Mouse (Mus musculus): ENCODE measurements around the gene Col23a1. TPM values are rescaled to one million over a fixed set of nuclear protein-coding genes. Genes with fewer than 3 reads are reported as not detected.
A peak's percentile ranks its signal among the peaks of the same experiment; 100 is the strongest.

The Col23a1 gene
- 29.3 and 32.4 TPM in 2 replicates for polyA plus RNA-seq (2016; fragmentation: Nextera tagmentation; extraction: Ambion mirVana)

- ATAC-seq (ENCODE audit: insufficient number of reproducible peaks, insufficient read depth, low FRiP score, low TSS enrichment) = peak; percentile 86
- H3K4me2 ChIP-seq (replicated peaks) = peak within 1 kb of the TSS; percentile 75
- no peaks in the 10 kb centered on the region for H3K27me3 ChIP-seq
- peaks cover 2% of the 10 kb centered on the region; the same call in 1 of the 2 replicates for H3K36me3 ChIP-seq
- under 1% methylated on average over 37 of the region's 38 CpGs for WGBS
- no peaks in the 10 kb centered on the region for H3K9me3 ChIP-seq
- peak within 1 kb of the TSS; percentile 72 for H3K9ac ChIP-seq
- H3K4me3 ChIP-seq = peak within 1 kb of the TSS; percentile 61
- peak within 1 kb of the TSS; percentile 83 for H3K27ac ChIP-seq
- H3K4me1 ChIP-seq = 0 out of 2 replicates have a peak, but pooled peaks cover 9% of the 10 kb centered on the region
Measured at GRCm38 (mm10) chr11:51289564-51290041, at the start of gene Col23a1. Col23a1 (plus strand) TSS chr11:51289920.

GRCm38 (mm10) chr11:51242897-51243296 is 46.8 kb upstream of the Col23a1 start:
- no peak overlapping the region for H3K27ac ChIP-seq
- 86% methylated on average over 2 of the region's 2 CpGs for WGBS
- no peak overlapping the region for H3K4me3 ChIP-seq
- no peaks in the 10 kb centered on the region for H3K9me3 ChIP-seq
- H3K4me2 ChIP-seq (replicated peaks) = no peak overlapping the region
- no peak for ATAC-seq (ENCODE audit: insufficient number of reproducible peaks, insufficient read depth, low FRiP score, low TSS enrichment)
- no peak overlapping the region for H3K9ac ChIP-seq
- H3K36me3 ChIP-seq = no peaks in the 10 kb centered on the region
- H3K4me1 ChIP-seq = no peaks in the 10 kb centered on the region
- H3K27me3 ChIP-seq = no peaks in the 10 kb centered on the region

DNA sequence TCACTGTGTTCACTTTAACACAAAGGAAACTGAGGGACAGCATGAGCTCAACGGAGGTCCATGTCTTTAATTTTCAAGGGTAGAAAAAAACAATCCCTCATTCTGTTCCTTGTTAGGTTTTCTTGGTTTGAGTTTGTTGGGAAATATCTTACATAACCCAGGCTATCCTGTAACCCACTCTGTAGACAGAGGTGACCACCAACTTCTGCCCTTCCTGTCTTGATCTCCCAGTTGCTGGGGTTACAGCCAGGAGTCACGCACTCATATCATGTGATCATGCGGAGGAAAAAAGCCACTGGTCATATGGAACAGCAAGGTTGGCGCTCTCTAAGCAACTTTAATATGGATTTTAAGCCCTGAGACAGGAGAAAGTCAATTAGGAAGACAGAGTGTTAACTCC is 32.7 kb upstream of the Col23a1 start:
- Histone ChIP-seq H3K4me1 (no peaks in the 10 kb centered on the region), H3K36me3 (no peaks in the 10 kb centered on the region), H3K4me2 (replicated peaks) (no peak overlapping the region), H3K27me3 (no peaks in the 10 kb centered on the region), H3K4me3 (no peak overlapping the region), H3K9me3 (no peaks in the 10 kb centered on the region), H3K27ac (no peak overlapping the region), H3K9ac (no peak overlapping the region)
- ATAC-seq (ENCODE audit: insufficient number of reproducible peaks, insufficient read depth, low FRiP score, low TSS enrichment) = no peak
- WGBS = 90% methylated on average over 4 of the region's 4 CpGs

GRCm38 (mm10) chr11:51261680-51262219 is 28.0 kb upstream of the Col23a1 start, which contains the start of gene Clk4:
Clk4 (plus strand) TSS chr11:51261730.
- Histone ChIP-seq H3K4me1 (peaks cover 20% of the 10 kb centered on the region), H3K4me2 (replicated peaks) (peak within 1 kb of the TSS; percentile 74), H3K9me3 (no peaks in the 10 kb centered on the region), H3K36me3 (no peaks in the 10 kb centered on the region), H3K9ac (peak within 1 kb of the TSS; percentile 91), H3K27ac (peak within 1 kb of the TSS; percentile 91), H3K4me3 (peak within 1 kb of the TSS; percentile 76), H3K27me3 (no peaks in the 10 kb centered on the region)
- ATAC-seq (ENCODE audit: insufficient number of reproducible peaks, insufficient read depth, low FRiP score, low TSS enrichment) = no peak
- 75% methylated on average over 3 of the region's 3 CpGs for WGBS

- no peaks in the 10 kb centered on the region; the same call in 1 of the 2 replicates for H3K36me3 ChIP-seq
- peaks cover 20% of the 10 kb centered on the region for H3K4me1 ChIP-seq
- peak within 1 kb of the TSS; percentile 91 for H3K9ac ChIP-seq
- WGBS = 9% methylated on average over 57 of the region's 57 CpGs
- peak; percentile 94 for ATAC-seq (ENCODE audit: insufficient number of reproducible peaks, insufficient read depth, low FRiP score, low TSS enrichment)
- H3K9me3 ChIP-seq = no peaks in the 10 kb centered on the region
- peak within 1 kb of the TSS; percentile 91 for H3K27ac ChIP-seq
- peak within 1 kb of the TSS; percentile 76 for H3K4me3 ChIP-seq
- H3K27me3 ChIP-seq = no peaks in the 10 kb centered on the region
- H3K4me2 ChIP-seq (replicated peaks) = peak within 1 kb of the TSS; percentile 74
Measured at GRCm38 (mm10) chr11:51262342-51263285, 27.1 kb upstream of the Col23a1 start, which contains the start of gene BC049762. BC049762 (minus strand) TSS chr11:51263046.

DNA sequence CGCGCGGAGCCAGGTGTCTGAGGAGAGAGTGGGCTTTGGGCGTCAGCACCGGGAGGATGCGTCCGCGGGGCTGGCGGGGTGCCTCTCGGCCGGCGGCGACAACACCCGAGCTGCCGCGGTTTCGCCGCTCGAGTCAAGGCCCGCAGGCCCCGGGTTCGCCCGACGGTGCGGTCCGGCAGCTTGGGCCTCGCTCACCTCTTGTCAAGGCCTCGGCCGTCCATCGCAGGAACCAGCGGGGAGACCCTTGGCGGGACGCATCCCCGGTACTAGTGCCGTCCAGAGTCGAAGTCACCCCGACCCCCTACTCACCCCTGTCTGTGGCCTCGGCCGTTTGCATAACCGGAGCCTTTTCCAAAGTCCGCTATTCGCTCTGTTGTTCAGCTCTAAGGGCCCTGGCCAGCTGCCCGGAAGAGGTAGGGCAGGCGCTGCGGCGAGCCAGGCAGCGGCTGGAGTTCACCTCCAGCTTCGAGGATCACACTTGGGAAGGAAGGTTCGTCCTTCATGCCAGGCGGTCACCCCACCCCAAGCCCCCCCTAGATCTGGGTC is 26.4 kb upstream of the Col23a1 start:
- H3K4me2 ChIP-seq (replicated peaks) = peak overlapping the region; percentile 74
- peaks cover 20% of the 10 kb centered on the region for H3K4me1 ChIP-seq
- peak overlapping the region; percentile 91 for H3K9ac ChIP-seq
- peak overlapping the region; percentile 76 for H3K4me3 ChIP-seq
- no peaks in the 10 kb centered on the region for H3K27me3 ChIP-seq
- H3K9me3 ChIP-seq = no peaks in the 10 kb centered on the region
- WGBS = under 1% methylated on average over 50 of the region's 50 CpGs
- H3K36me3 ChIP-seq = no peaks in the 10 kb centered on the region; the same call in 1 of the 2 replicates
- H3K27ac ChIP-seq = peak overlapping the region; percentile 91
- peak; percentile 35; the same call in 1 of the 2 replicates for ATAC-seq (ENCODE audit: insufficient number of reproducible peaks, insufficient read depth, low FRiP score, low TSS enrichment)

GRCm38 (mm10) chr11:51264352-51264751 is 25.4 kb upstream of the Col23a1 start:
- WGBS = 10% methylated on average over 6 of the region's 6 CpGs
- Histone ChIP-seq H3K4me3 (peak overlapping the region; percentile 76), H3K27ac (no peak overlapping the region), H3K4me2 (replicated peaks) (peak overlapping the region; percentile 74), H3K4me1 (peaks cover 20% of the 10 kb centered on the region), H3K9me3 (no peaks in the 10 kb centered on the region), H3K27me3 (no peaks in the 10 kb centered on the region), H3K36me3 (no peaks in the 10 kb centered on the region; the same call in 1 of the 2 replicates), H3K9ac (peak overlapping the region; percentile 45; the same call in 1 of the 2 replicates)
- ATAC-seq (ENCODE audit: insufficient number of reproducible peaks, insufficient read depth, low FRiP score, low TSS enrichment) = no peak

- H3K27me3 ChIP-seq = no peaks in the 10 kb centered on the region
- 50% methylated on average over 3 of the region's 3 CpGs for WGBS
- no peaks in the 10 kb centered on the region for H3K9me3 ChIP-seq
- H3K27ac ChIP-seq = no peak overlapping the region
- H3K9ac ChIP-seq = no peak overlapping the region
- H3K4me3 ChIP-seq = 0 out of 2 replicates have a peak overlapping the region, but pooled peaks have one; percentile 8
- H3K4me1 ChIP-seq = peaks cover 20% of the 10 kb centered on the region
- peak overlapping the region; percentile 74 for H3K4me2 ChIP-seq (replicated peaks)
- peaks cover 4% of the 10 kb centered on the region for H3K36me3 ChIP-seq
- no peak for ATAC-seq (ENCODE audit: insufficient number of reproducible peaks, insufficient read depth, low FRiP score, low TSS enrichment)
Measured at GRCm38 (mm10) chr11:51265326-51265725, 24.4 kb upstream of the Col23a1 start.

GRCm38 (mm10) chr11:51274418-51274817 is 15.3 kb upstream of the Col23a1 start:
- Histone ChIP-seq H3K27ac (no peak overlapping the region), H3K36me3 (peaks cover 63% of the 10 kb centered on the region)

GRCm38 (mm10) chr11:51290066-51290955 is 591 bp downstream of the Col23a1 start:
- under 1% methylated on average over 60 of the region's 74 CpGs for WGBS
- peak overlapping the region; percentile 83 for H3K27ac ChIP-seq
- no peaks in the 10 kb centered on the region; the same call in 1 of the 2 replicates for H3K36me3 ChIP-seq
- ATAC-seq (ENCODE audit: insufficient number of reproducible peaks, insufficient read depth, low FRiP score, low TSS enrichment) = peak; percentile 77
- H3K27me3 ChIP-seq = no peaks in the 10 kb centered on the region
- peak overlapping the region; percentile 72 for H3K9ac ChIP-seq
- H3K9me3 ChIP-seq = no peaks in the 10 kb centered on the region; the same call in 1 of the 2 replicates
- H3K4me3 ChIP-seq = peak overlapping the region; percentile 61
- peak overlapping the region; percentile 75 for H3K4me2 ChIP-seq (replicated peaks)
- 0 out of 2 replicates have a peak, but pooled peaks cover 9% of the 10 kb centered on the region for H3K4me1 ChIP-seq

More at GRCm38 (mm10) chr11:51274418-51274817, 15.3 kb upstream of the Col23a1 start:
- no peak overlapping the region for H3K4me3 ChIP-seq
- WGBS = 86% methylated on average over 1 of the region's 1 CpGs
- no peaks in the 10 kb centered on the region for H3K4me1 ChIP-seq
- H3K27me3 ChIP-seq = no peaks in the 10 kb centered on the region
- H3K9ac ChIP-seq = no peak overlapping the region
- ATAC-seq (ENCODE audit: insufficient number of reproducible peaks, insufficient read depth, low FRiP score, low TSS enrichment) = no peak
- H3K9me3 ChIP-seq = no peaks in the 10 kb centered on the region
- H3K4me2 ChIP-seq (replicated peaks) = no peak overlapping the region

Data from embryonic facial prominence, embryonic 12.5 days (tissue).